Mouse (Mus musculus): ENCODE data around the gene Axin2. TPM values are rescaled to one million over a fixed set of nuclear protein-coding genes. Genes with fewer than 3 reads are reported as not detected.

Axin2 gene
- polyA plus RNA-seq, 1 experiment from 2014 or later = 25.1 TPM

DNA sequence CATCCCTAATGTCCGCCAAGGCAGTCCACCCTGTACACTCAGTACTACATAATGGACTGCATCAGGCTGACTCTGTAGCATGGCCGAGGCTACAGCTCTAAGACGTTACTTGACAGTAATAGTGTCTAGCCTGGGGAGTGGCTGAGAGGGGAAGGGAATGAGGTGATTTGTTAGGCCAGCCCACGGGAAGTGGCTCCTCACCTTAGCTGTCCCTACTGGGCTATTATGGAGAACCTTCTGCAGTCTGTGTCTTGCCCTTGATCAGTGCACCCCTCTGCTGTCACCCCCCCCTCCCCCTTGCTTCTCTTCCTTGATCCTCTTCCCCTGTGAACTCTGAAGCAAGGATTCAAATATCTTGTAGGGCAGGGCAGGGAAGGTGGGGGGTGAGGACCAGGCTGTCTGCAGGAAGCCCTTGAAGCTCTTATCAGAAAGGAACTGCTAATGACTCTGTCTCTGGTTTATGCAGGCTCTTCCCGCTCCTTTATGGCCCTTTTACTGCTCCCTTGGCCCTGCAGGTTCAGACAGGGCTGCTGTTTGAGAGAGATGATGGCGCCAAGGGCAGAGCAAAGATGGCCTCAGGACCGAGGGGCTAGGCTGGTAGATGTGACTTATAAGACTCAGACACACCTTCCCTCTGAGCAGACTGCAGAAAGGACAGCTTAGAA is 13.4 kb upstream of the Axin2 start:
- H3K9ac ChIP-seq = no peak overlapping the region
- no peaks in the 10 kb centered on the region for H3K27me3 ChIP-seq
- no peak overlapping the region for H3K4me2 ChIP-seq
- no peak overlapping the region for H3K27ac ChIP-seq
- H3K4me1 ChIP-seq = peaks cover 28% of the 10 kb centered on the region
- H3K36me3 ChIP-seq = no peaks in the 10 kb centered on the region
- ATAC-seq (ENCODE audit: insufficient number of reproducible peaks, insufficient read depth, low FRiP score, low TSS enrichment, low read depth) = no peak; the same call in 1 of the 2 replicates
- no peaks in the 10 kb centered on the region for H3K9me3 ChIP-seq
- whole genome bisulfite sequencing = 78% methylated on average over 7 of the region's 7 CpGs
- no peak overlapping the region for H3K4me3 ChIP-seq

DNA sequence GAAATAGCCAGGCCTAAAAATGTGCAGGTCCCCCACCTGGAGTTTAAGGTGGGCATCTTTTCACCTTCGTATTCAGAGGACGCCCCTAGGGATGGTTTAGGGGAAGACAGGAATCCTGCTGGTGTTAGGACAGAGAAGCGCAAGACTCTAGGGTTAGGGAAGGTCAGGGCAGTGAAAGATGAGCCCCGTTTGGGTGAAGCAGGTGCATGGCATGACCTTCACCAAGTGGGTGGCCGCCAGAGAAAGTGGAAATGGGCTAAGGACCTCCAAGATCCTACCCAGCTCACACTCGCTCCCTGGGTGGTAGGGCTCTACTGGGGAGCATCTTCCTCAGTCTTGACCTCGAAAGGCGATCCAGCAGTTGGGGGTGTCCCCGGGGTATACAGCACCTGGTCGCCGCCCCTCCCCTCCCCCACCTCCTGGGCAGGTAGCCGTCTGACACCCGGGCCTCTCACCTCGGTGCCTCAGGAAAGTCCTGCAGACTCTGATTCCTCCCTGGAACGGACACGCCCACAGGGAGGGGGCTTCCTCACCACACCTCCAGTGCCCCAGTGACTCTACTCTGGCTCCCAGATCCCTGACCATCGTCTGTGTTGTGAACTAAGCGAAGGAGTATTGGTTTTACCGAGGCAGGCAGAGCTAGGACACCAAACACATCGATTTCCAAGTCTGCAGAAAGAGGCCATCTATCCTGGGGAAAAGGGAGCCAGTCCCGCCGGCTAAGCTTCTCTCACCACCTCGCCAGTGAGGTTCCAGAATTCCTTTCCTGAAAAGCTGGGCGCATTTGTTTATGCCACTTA is 10.6 kb upstream of the Axin2 start:
- Histone ChIP-seq H3K9ac (peak overlapping the region; percentile 49), H3K27ac (no peak overlapping the region), H3K4me2 (peak overlapping the region; percentile 61), H3K9me3 (no peaks in the 10 kb centered on the region), H3K27me3 (no peaks in the 10 kb centered on the region), H3K36me3 (no peaks in the 10 kb centered on the region), H3K4me1 (peaks cover 22% of the 10 kb centered on the region), H3K4me3 (peak overlapping the region; percentile 26)
- WGBS = 9% methylated on average over 24 of the region's 24 CpGs
- ATAC-seq (ENCODE audit: insufficient number of reproducible peaks, insufficient read depth, low FRiP score, low TSS enrichment, low read depth) = no peak

DNA sequence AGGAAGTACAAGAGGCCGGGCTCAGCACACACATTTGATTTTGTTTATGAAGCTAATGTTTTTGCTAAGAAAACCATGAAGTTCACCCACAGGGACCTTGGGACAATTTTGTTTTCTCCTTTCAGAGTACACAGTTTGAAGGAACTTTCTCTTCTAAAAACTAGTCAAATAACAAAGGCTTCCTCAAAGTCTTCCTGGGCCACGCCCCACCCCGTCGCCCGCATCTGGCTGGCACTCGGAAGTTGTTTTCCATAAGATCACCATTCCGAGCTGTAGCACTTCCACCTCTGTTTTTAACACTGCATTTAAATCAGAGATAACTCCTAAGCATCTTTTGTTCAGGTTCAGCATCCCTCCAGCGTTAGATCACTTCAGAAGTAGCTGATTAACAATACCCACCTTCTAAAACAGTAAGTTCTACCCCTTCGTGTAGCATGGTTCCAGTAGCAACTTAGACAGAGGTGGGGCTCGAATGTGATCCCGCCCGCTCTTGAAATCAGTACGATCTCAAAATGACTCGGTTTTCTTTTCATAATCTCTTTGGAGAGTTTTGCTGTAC is 9.7 kb upstream of the Axin2 start:
- 2% methylated on average over 14 of the region's 14 CpGs for WGBS
- H3K9ac ChIP-seq = 0 out of 2 replicates have a peak overlapping the region, but pooled peaks have one; percentile 36
- peak overlapping the region; percentile 61 for H3K4me2 ChIP-seq
- no peaks in the 10 kb centered on the region for H3K36me3 ChIP-seq
- no peaks in the 10 kb centered on the region for H3K27me3 ChIP-seq
- ATAC-seq (ENCODE audit: insufficient number of reproducible peaks, insufficient read depth, low FRiP score, low TSS enrichment, low read depth) = no peak
- 0 out of 2 replicates have a peak overlapping the region, but pooled peaks have one; percentile 8 for H3K27ac ChIP-seq
- peaks cover 22% of the 10 kb centered on the region for H3K4me1 ChIP-seq
- H3K4me3 ChIP-seq = peak overlapping the region; percentile 26
- no peaks in the 10 kb centered on the region for H3K9me3 ChIP-seq

DNA sequence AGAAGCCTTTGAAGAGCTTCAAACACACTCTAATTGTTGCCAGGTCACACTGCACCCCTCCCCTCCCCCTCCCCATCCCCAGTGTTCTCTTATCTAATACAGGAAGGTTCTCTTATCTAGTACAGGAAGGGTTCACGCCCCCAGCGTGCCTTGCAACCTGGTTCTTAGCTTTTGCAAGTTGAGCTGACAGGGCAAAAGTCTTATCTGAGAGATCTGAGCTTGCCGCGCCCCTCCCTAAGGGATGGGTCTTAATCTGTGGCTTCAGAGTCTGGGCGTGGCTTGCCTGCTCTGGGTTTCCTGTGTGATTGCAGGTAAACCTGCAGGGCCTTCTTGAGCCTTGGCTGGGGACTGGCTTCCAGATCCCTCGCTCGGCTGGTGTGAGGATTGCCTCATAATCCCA is 9.2 kb upstream of the Axin2 start:
- Histone ChIP-seq H3K9me3 (no peaks in the 10 kb centered on the region), H3K4me2 (peak overlapping the region; percentile 61), H3K4me3 (no peak overlapping the region), H3K27ac (0 out of 2 replicates have a peak overlapping the region, but pooled peaks have one; percentile 8), H3K4me1 (peaks cover 22% of the 10 kb centered on the region), H3K9ac (no peak overlapping the region), H3K27me3 (no peaks in the 10 kb centered on the region), H3K36me3 (no peaks in the 10 kb centered on the region)
- no peak for ATAC-seq (ENCODE audit: insufficient number of reproducible peaks, insufficient read depth, low FRiP score, low TSS enrichment, low read depth)
- 23% methylated on average over 7 of the region's 7 CpGs for WGBS

DNA sequence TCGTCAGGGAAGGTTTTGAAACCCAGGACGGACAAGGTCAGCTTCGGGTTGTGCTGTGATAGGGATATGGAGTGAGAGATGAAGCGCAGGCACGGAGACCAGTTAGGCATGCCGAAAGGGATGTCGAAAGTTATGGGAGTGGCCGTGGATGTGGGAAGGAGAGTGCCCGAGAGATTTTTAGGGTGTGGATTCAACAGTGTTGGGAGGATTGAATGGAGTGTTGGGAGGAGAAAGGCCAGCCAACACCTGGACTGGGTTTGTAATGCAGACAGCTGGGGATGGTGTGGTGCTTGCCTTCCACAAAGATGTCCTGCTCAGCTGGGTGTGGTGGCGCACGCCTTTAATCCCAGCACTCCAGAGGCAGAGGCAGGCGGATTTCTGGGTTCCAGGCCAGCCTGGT is 8.0 kb upstream of the Axin2 start:
- no peak overlapping the region for H3K9ac ChIP-seq

DNA sequence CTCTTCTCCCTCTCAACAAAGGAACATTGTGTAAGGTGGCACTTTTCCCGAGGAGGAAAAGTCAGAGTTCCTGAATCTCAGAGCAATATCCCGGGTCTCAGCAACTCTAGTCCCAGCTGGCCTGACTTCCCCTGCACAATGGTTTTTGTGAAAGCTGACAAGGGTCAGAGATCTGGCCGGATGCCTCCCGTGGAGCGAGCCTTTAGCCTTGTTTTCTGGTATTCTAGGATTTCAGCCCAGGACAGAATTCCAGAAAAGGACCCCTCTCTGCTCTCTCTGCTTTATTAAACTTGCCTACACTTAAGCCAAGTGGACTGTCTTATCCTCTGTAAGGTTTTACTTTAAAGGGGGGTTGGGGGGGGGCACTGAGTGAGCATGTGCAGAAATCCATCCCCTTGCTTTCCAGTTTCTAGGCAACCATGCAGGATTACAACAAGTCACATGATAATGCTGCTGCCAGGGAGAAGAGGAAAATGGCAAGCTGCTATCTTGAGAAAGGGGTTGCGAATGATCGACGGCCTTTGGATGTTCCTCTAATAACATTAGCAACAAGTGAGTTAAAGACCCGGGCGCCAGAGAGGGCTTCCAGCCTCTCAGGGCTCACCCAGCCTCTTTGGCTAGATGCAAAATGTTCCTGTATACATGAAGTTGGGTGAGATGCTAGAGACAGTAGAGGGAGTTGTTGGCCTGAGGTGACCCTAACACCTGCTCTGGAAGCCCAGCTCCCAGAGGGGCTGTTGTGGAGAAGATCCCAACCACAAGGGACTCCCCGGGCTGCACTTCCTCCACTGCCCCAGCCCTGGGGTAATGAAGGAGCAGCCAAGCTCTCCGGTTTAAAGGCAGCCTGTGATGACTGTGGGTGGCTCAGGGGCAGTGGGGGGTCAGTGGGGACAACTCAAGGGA is 2.5 kb upstream of the Axin2 start:
- WGBS = 14% methylated on average over 12 of the region's 12 CpGs
- H3K4me2 ChIP-seq = 0 out of 2 replicates have a peak overlapping the region, but pooled peaks have one; percentile 16

More for the DNA sequence above, 8.0 kb upstream of the Axin2 start:
- no peak for ATAC-seq (ENCODE audit: insufficient number of reproducible peaks, insufficient read depth, low FRiP score, low TSS enrichment, low read depth)
- 93% methylated on average over 12 of the region's 12 CpGs for WGBS
- Histone ChIP-seq H3K27me3 (no peaks in the 10 kb centered on the region), H3K27ac (no peak overlapping the region), H3K36me3 (no peaks in the 10 kb centered on the region), H3K4me1 (peaks cover 22% of the 10 kb centered on the region), H3K9me3 (peaks cover 6% of the 10 kb centered on the region; the same call in 1 of the 2 replicates), H3K4me3 (no peak overlapping the region), H3K4me2 (no peak overlapping the region)

DNA sequence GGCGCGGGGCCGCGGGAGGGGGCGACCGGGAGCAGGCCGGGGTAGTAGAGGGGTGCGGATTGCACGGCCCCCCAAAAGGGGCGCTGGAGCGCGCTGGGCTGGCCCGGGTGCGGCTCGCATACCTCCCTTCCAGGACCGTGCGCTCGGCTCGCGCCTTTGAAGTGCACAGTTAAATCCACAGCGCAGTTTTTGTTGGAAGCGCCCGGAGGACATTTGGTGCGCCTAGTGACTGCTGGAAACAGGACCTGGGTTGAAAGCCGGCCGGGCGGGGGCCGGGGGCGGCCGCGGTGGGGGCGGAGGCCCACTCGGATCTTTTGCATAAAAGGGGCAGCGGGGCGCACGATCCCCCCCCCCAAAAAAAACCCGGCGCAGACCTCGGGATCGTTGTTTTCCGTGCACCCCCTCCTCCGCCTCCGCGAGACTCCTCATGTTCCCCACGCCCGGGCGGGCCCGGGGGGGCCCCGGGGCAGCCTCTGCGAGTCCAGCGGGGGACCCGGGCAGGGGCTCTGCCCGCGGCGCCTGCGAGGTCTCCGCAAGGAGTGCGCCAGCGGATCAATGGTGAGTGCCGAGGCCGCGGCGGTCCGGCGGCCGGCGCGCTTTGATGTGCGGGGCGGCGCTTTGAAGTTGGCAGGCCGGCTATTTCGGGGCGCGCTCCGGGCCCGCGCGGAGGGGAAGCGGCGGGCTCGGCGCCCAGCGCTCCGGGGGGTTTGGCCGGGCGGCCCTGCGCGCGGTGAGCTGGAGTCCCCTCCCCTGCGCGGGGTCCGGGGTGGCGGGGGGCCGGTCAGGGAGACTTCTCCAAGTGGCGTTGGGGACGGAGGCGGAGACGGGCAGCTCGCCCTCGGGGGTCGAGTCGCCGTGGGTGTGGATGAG is 722 bp downstream of the Axin2 start:
- H3K4me3 ChIP-seq = peak overlapping the region; percentile 91
- H3K4me1 ChIP-seq = peaks cover 42% of the 10 kb centered on the region
- peak; percentile 86 for ATAC-seq (ENCODE audit: insufficient number of reproducible peaks, insufficient read depth, low FRiP score, low TSS enrichment, low read depth)
- H3K27me3 ChIP-seq = no peaks in the 10 kb centered on the region
- peak overlapping the region; percentile 97 for H3K9ac ChIP-seq
- under 1% methylated on average over 99 of the region's 104 CpGs for WGBS
- peaks cover 6% of the 10 kb centered on the region; the same call in 1 of the 2 replicates for H3K9me3 ChIP-seq
- H3K36me3 ChIP-seq = peaks cover 5% of the 10 kb centered on the region; the same call in 1 of the 2 replicates
- peak overlapping the region; percentile 100 for H3K27ac ChIP-seq
- peak overlapping the region; percentile 90 for H3K4me2 ChIP-seq

More for the DNA sequence above, 2.5 kb upstream of the Axin2 start:
- H3K9ac ChIP-seq = no peak overlapping the region
- H3K9me3 ChIP-seq = peaks cover 6% of the 10 kb centered on the region; the same call in 1 of the 2 replicates
- no peak overlapping the region; the same call in 1 of the 2 replicates for H3K27ac ChIP-seq
- H3K4me1 ChIP-seq = peaks cover 17% of the 10 kb centered on the region
- ATAC-seq (ENCODE audit: insufficient number of reproducible peaks, insufficient read depth, low FRiP score, low TSS enrichment, low read depth) = no peak
- no peak overlapping the region for H3K4me3 ChIP-seq
- H3K27me3 ChIP-seq = no peaks in the 10 kb centered on the region
- H3K36me3 ChIP-seq = no peaks in the 10 kb centered on the region

DNA sequence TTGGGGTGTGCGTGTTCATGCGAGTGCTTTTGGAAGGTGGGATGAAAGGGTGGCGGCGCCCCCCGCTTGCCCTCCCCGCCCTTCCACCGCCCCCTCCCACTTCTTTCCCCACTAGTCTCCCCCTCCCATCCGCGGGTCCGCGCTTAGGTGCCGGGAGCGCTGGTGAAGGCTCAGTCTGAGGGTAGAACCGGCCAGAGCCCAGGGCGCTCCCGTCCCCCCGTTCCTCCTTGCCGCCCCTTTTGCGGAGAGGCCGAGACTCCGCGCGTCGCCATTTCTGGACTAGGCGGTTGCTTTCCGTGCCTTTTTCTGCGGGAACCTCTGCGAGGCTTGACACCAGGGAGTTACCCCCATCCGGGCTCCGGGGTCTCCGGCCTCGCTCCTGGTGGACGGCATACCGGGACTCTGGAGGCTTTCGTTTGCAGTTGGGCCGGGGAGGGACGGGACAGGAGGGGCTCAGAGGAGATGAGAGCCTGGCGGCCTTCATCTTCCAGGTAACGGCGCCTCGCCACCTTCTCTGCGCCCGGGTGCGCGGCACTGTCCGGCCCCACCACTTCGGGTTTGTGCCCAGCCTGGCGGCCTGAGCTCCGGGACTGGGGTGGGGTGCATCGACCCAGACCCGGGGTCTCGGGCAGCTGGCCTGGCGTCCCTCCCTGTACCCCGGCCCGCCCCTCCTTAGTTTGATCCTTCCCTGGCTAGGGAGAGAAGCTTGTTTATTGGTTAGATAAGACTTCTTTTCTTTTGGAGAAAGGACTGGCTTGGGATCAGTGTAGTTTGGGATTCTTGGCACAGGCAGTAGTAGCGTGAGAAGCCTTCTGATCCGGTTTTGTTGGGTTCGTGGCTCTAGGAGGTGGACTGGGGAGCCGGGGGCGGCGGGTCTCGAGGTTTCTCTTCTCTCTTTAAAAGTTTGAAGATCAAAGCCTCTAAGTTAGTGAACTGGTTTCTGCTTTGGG is 1.6 kb downstream of the Axin2 start:
- H3K27ac ChIP-seq = peak overlapping the region; percentile 100
- under 1% methylated on average over 57 of the region's 62 CpGs for WGBS
- H3K27me3 ChIP-seq = no peaks in the 10 kb centered on the region
- H3K4me2 ChIP-seq = peak overlapping the region; percentile 90
- peak; percentile 5; the same call in 1 of the 2 replicates for ATAC-seq (ENCODE audit: insufficient number of reproducible peaks, insufficient read depth, low FRiP score, low TSS enrichment, low read depth)
- H3K36me3 ChIP-seq = peaks cover 6% of the 10 kb centered on the region; the same call in 1 of the 2 replicates
- H3K9ac ChIP-seq = peak overlapping the region; percentile 97
- peak overlapping the region; percentile 91 for H3K4me3 ChIP-seq
- H3K9me3 ChIP-seq = peaks cover 3% of the 10 kb centered on the region; the same call in 1 of the 2 replicates
- H3K4me1 ChIP-seq = peaks cover 52% of the 10 kb centered on the region

DNA sequence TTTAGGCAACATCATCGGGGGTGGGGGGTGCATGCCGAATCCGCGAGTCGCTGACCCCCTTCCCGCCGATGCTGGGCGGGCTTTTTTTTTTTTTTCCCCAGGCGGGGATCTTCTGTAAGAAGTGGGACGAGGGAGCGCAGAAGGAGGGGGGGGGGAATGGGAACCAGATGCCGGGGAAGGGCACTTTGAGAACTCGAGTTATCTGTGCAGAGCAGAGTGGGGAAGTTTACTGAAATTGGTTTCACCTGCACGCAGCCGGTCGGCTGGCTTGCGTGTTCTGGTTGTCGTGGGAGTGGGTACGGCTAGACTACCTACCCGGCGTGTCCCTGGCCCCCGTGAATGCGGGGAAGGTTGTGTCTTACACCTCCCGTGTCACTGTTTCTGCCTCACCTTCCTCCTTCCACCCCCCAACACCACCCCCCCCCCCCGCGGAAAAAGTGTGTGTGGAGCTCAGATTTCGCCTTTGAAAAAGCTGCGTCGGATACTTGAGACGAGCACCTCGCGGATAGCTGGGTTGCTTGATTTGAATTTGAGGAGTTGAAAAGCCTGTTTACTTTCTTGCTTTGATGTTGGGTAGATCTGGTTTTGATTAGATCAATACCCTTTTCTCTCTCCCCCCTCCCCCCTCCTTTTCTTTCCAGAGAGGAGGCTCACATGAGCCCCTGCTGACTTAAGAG is 2.5 kb downstream of the Axin2 start:
- WGBS = under 1% methylated on average over 32 of the region's 32 CpGs
- peaks cover 56% of the 10 kb centered on the region for H3K4me1 ChIP-seq
- no peaks in the 10 kb centered on the region for H3K9me3 ChIP-seq
- H3K27me3 ChIP-seq = no peaks in the 10 kb centered on the region
- peak overlapping the region; percentile 90 for H3K4me2 ChIP-seq
- H3K4me3 ChIP-seq = peak overlapping the region; percentile 91
- peak overlapping the region; percentile 97 for H3K9ac ChIP-seq
- H3K27ac ChIP-seq = peak overlapping the region; percentile 100
- no peak for ATAC-seq (ENCODE audit: insufficient number of reproducible peaks, insufficient read depth, low FRiP score, low TSS enrichment, low read depth)
- peaks cover 9% of the 10 kb centered on the region; the same call in 1 of the 2 replicates for H3K36me3 ChIP-seq
